Mouse (Mus musculus) ES-Bruce4 (cell line): ENCODE data around the gene Sphk2.

Source experiments
- CTCF ChIP-seq: IDR thresholded peaks from one replicate; pipeline ENCODE4 v1.8.1; 2011; ENCODE audit warnings: low read depth, low read length
- EP300 ChIP-seq: IDR thresholded peaks from 2 replicates; pipeline ENCODE4 v1.6.1; 2011; ENCODE audit warnings: low read depth, low read length; ENCODE audit not compliant: insufficient read depth
- POLR2A ChIP-seq: IDR thresholded peaks from one replicate; pipeline ENCODE4 v1.8.1; 2011; ENCODE audit warnings: low read length; ENCODE audit not compliant: insufficient read depth

- no peak for TF ChIP-seq POLR2A
- TF ChIP-seq CTCF = peak; percentile 100
- TF ChIP-seq EP300 = peak; percentile 70; the same call in 1 of the 2 replicates
Measured at GRCm38 (mm10) chr7:45682144-45683126, 35.4 kb downstream of the Sphk2 start.
